Mouse (Mus musculus): ENCODE data around the gene Zfp747.
"Not testable (repeated sequence)": the region's sequence is repeated elsewhere in the genome, so short reads cannot be mapped to it uniquely, and the experiment has no call there.

The Zfp747 gene

DNA sequence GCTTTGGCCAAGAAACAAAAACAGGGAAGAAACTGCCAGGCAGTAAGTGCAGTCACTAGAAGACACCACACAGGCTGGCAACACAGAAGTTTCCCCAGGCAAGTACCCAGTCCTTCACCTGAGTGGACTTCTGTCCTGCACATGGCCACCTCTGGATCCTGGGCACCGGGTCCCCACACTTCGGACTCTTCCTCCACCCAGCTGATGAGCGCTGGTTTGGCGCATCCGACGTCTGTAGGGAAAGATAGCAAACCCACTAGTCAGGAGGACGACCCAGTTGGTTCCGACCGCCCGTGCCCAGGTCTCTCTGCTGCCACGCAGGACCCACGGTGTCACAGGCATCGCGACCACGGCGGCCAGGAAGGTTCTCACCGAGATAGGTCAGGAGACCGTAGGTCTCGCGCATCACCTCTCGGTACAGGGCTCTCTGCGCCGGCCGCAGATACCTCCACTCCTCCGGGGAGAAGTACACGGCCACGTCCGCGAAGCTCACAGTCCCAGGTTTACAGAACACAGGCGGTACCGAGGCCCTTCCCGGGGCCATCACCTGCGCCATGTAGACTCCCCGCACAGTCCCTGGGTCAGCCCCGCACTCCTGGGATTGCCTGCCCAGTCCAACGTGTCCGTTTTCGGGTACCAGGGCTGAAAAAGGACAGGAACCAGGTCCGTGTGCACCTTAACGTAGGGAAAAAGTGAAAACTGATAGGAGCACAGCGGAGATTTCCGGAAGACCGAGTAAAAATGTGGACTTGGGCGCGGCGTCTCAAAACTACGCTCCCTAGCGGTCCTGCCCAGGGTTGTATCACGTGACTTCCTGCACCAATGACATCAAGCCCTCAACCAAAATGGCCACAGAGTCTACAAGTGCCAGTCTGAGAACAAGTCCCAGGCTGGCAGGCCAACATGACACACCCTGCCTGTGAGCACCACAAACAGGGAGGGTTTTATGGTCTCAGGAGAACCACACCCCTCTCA, at the start of gene Zfp747:
Zfp747 (minus strand) TSS at position 780 of the 975 bp plus-strand sequence.
- DNase-seq, result peak; percentile 84 to 87

DNA sequence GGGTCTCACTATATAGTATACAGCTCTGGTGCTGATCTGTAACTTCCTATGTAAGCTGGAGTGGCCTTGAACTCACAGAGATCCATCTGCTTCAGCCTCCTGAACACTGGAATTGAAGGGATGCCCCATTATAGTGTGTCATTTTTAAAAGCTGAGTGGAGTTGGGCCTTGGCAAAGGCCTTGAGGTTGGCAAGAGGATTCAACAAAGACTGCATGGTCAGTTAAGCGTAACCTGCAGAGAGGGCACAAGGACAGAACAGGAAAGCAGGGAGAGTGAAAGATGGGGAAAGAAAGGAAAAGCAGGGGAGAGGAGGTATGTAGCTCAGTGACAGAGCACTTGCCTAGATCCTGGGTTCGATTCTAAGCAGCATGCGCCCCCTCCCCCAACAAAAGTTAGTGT, 49.4 kb upstream of the Zfp747 start:
- no peak for DNase-seq

DNA sequence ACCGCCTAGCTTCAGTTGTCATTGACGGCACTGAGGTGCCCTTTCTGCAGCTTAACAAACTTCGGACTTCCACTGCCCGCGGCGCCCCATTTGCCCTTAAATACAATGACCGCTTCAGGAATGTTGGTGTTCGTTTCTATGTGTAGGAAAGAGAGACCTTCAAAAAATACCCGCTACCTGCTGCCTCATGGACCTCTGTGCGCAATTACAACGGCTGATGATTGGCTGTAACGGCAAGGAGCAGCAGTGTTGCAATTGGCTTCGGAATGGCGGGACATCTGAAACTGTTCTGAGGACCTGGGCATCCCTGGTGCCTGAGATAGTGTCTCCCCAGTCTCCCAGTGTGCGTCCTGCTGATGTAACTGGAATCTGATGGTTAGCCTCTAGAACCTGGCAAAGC, 46.4 kb upstream of the Zfp747 start:
- no peak for DNase-seq

DNA sequence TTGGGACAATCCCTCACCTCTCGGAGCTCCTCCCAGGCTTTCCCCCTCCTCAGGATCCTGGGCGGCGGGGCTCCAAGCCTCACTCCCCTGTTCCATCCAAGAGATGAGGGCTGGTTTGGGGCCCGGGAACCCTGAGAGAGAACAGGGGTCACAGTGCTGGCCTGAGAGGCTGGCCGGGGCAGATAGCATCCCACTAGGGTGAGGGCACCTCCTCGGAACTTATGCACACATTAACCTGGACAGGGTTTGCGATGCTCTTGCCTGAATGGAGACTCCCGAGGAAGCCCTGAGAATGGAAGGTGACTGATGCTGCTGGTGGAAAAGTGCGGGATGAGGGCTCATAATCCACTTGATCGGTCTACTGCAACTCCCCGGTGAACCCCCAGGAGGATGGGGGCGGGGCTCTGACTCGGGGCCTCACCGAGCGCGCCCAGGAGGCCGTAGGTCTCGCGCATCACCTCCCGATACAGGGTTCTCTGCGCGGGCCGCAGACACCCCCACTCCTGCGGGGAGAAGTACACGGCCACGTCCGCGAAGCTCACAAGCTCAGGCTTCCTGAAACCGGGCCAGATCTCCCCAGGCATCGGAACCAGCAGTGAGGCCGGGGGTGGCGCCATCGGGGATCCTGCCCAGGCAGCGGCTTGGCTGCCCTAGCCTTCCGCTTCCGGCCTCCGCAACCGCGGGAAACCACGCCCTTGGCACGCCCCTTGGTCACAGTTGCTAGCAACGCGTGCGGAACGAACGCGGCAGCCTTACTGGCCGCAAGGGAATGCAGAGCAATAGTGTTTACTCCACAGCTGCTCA, 45.7 kb upstream of the Zfp747 start, which contains the start of gene Zfp688:
Zfp688 (minus strand) TSS at position 681 of the 804 bp plus-strand sequence.
- peak; percentile 99 for DNase-seq

GRCm38 (mm10) chr7:127411418-127411817, 35.6 kb upstream of the Zfp747 start:
- DNase-seq, result no peak

- DNase-seq, result peak; percentile 84 to 86
These were observed 30.4 kb upstream of the Zfp747 start, which contains the start of gene Zfp764 for GRCm38 (mm10) chr7:127406002-127406987. TSS of gene Zfp764 (minus strand) at chr7:127406822.

GRCm38 (mm10) chr7:127404101-127404500, 28.3 kb upstream of the Zfp747 start:
- not testable (repeated sequence) for DNase-seq

DNA sequence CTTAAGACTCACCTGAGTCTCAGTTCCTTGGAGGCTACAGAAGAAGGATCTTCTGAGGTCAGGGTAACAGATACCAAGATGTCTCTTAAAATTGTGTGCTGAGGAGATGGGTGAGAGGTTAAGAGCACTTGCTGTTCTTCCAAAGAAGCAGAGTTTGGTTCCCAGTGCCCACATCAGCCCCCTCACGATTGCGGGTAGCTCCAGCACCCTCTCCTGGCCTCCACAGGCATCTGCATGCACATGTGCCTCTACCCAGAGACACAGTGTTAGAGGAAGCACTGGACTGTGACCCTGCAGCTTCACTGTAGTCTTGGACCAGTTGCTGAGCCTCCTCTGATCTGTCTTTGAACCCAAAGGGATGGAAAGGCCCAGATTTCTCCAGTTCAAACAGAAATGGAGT, 27.1 kb upstream of the Zfp747 start:
- no peak for DNase-seq

GRCm38 (mm10) chr7:127400355-127400754, 24.5 kb upstream of the Zfp747 start:
- no peak for DNase-seq

DNA sequence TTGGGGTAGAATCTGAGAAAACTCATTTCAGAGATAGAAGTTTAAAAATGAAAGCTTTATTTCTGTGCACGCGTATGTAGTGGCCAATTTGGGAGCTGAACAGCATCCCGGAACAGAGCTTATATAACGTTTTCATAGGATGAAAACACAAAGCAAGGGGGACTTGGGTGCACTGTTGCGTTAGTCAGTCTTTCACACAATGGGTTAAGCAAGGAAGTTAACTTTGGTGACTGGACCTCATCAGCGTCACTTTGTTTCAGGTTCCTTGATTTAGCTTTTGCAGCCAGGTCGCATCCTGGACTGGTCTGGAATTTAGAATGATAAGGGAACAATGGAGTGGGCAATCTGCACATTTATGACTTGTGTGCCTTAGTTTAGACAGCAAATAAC, 18.1 kb upstream of the Zfp747 start:
- DNase-seq, result peak in 1 of 2 experiments; percentile 7

DNA sequence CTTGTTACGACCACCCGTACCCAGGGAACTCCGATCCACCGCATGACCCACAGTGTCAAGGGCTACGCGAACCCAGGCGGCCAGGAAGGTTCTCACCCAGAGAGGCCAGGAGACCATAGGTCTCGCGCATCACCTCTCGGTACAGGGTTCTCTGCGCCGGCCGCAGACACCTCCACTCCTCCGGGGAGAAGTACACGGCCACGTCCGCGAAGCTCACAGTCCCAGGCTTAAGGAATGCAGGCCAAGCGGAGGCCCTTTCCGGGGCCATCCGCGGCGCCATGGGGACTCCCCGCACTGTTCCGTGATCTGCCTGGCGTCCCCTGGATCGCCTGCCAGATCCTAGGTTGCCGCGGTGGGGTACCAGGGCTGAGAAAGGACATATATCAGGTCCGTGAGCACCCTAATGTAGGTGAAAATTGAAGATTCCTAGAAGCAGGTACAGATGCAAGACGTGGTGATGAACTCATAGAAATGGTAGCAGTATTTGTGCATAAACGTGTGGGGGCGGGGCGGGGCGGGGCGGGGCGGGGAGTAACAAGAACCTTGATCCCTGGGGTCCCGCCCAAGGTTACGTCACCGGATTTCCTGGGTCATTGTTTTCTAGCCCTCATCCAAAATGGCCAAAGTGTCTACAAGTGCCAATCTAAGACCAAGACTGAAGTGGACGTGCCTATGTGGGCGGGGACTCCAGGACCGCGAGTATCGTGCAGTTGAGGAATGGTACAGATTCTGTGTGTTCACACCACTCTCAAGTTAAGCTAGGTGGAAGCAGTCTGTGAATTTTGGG, 17.5 kb upstream of the Zfp747 start, which contains the start of gene E430018J23Rik:
E430018J23Rik (minus strand) TSS at position 473 of the 787 bp plus-strand sequence.
- DNase-seq, result peak; percentile 96 to 98

- no peak for DNase-seq
These were observed 16.5 kb upstream of the Zfp747 start for GRCm38 (mm10) chr7:127392251-127392824.

DNA sequence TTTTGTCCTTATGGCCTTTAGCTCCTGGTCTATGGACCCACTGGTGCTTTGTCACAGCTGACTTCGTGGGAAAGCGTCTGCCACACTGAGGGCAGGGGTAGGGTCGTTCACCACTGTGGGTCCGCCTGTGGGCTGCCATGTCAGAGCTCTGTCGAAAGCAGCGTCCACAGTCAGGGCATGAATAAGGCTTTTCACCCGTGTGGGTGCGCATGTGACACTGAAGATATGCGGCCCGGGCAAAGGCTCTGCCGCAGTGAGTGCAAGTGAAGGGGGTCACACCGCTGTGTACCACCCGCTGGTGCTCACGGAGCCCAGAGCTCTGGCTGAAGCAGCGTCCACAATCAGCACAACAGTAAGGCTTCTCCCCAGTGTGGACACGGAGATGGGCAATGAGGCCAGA, 15.7 kb upstream of the Zfp747 start:
- DNase-seq, result no peak

GRCm38 (mm10) chr7:127390306-127390705, 14.5 kb upstream of the Zfp747 start:
- DNase-seq, result no peak

DNA sequence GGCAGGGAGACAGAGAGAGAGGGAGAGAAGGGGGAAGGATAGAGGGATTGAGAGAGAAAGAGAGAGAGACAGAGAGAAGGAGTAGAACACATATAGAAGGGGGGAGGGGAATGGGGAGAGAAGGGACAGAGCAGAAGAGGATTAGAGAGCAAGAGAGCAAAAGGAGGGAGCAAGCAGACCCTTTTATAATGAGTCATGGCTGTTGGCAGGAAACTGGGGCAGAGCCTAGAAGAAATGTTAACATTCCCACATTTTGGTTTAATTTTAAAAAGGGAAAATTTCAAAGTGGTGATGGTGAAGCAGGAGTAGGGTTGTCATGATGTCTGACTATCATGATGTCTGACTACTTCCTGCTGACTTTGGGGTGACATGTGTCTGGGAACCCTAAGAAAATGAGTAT, 12.4 kb upstream of the Zfp747 start:
- not testable (repeated sequence) for DNase-seq

- peak; percentile 85 to 86 for DNase-seq
These were observed 11.0 kb upstream of the Zfp747 start, which contains the start of gene 9130019O22Rik for GRCm38 (mm10) chr7:127386641-127387392. TSS of gene 9130019O22Rik (minus strand) at chr7:127387166.

- DNase-seq, result not testable (repeated sequence)
These were observed 9.7 kb upstream of the Zfp747 start for GRCm38 (mm10) chr7:127385560-127385959.

GRCm38 (mm10) chr7:127378310-127378921, 2.6 kb upstream of the Zfp747 start:
- no peak for DNase-seq

DNA sequence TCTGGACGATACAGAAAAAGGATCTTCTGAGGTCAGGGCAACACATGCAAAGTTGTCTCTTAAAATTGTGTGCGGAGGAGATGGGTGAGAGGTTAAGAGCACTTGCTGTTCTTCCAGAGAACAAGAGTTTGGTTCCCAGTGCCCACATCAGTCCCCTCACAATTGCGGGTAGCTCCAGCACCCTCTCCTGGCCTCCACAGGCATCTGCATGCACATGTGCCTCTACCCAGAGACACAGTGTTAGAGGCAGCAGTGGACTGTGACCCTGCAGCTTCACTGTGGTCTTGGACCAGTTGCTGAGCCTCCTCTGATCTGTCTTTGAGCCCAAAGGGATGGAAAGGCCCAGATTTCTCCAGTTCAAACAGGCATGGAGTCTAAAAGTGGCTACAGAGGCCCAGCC, 4.0 kb downstream of the Zfp747 start:
- DNase-seq, result peak in 1 of 2 experiments; percentile 7

Measured in B cell, adult 2 months (primary cell).